Mouse (Mus musculus) hindbrain, embryonic 14.5 days (tissue): ENCODE data around the gene Usp16. TPM values are rescaled to one million over a fixed set of nuclear protein-coding genes. Genes with fewer than 3 reads are reported as not detected.

Experiments used
- ATAC-seq: fragments of 200-750 bp; cut with Nextera tagmentation; 2 replicates; pipeline ENCODE4 v1.8.0; 2017; ENCODE audit warnings: moderate number of reproducible peaks, mild to moderate bottlenecking, moderate TSS enrichment, moderate library complexity; ENCODE audit not compliant: low FRiP score
- DNase-seq: peaks from one replicate; pipeline ENCODE4 v3.0.0-alpha.2; 2015; ENCODE audit warnings: low spot score
- H3K27ac ChIP-seq: fragments of 300-500 bp; sonication (generic); 2 replicates; pipeline ENCODE4 v1.5.1; 2014; ENCODE audit warnings: mild to moderate bottlenecking, moderate library complexity
- H3K27me3 ChIP-seq: fragments of 300-500 bp; sonication (generic); 2 replicates; pipeline ENCODE4 v1.6.1; 2014; ENCODE audit warnings: mild to moderate bottlenecking, low read length, mixed read lengths; ENCODE audit not compliant: control insufficient read depth, insufficient read depth
- H3K36me3 ChIP-seq: fragments of 300-500 bp; sonication (generic); replicated peaks from 2 replicates; pipeline ENCODE4 v1.6.1; 2014; ENCODE audit not compliant: control insufficient read depth, insufficient read depth
- H3K4me1 ChIP-seq: fragments of 300-500 bp; sonication (generic); replicated peaks from 2 replicates; pipeline ENCODE4 v1.6.1; 2014; ENCODE audit warnings: antibody characterized with exemption, low read length, mixed read lengths; ENCODE audit not compliant: control insufficient read depth, insufficient read depth
- H3K4me2 ChIP-seq: fragments of 300-500 bp; sonication (generic); replicated peaks from 2 replicates; pipeline ENCODE4 v1.6.1; 2014; ENCODE audit warnings: mild to moderate bottlenecking, moderate library complexity
- H3K4me3 ChIP-seq: fragments of 300-500 bp; sonication (generic); replicated peaks from 2 replicates; pipeline ENCODE4 v1.5.1; 2014; ENCODE audit warnings: mild to moderate bottlenecking, low read length
- H3K9ac ChIP-seq: fragments of 300-500 bp; sonication (generic); 2 replicates; pipeline ENCODE4 v1.6.1; 2014
- H3K9me3 ChIP-seq: fragments of 300-500 bp; sonication (generic); 2 replicates; pipeline ENCODE4 v1.6.1; 2016; ENCODE audit warnings: low read length; ENCODE audit not compliant: control insufficient read depth
- WGBS: fragments of 180-500 bp; shearing (Covaris S2); extraction: QIAGEN DNeasy Blood & Tissue Kit; methylation state at CpG from one replicate; pipeline ENCODE4 v1.1.7; 2014; 5-methylcytosine and 5-hydroxymethylcytosine counted together
- polyA plus RNA-seq: library from polyadenylated mRNA; unstranded; fragments of >200 nt; fragmentation: Nextera tagmentation; extraction: Ambion mirVana; gene quantifications from 2 replicates; pipeline ENCODE4 v1.2.1, GENCODE M21; 2014

The Usp16 gene
- polyA plus RNA-seq, 1 experiment from 2014 or later: 52.1 TPM

- H3K9ac ChIP-seq: no peak overlapping the region
- no peaks in the 10 kb centered on the region for H3K9me3 ChIP-seq
- peaks cover 21% of the 10 kb centered on the region for H3K36me3 ChIP-seq
- H3K4me3 ChIP-seq: no peak overlapping the region
- 93% methylated on average over 6 of the region's 6 CpGs for WGBS
- no peak overlapping the region for H3K27ac ChIP-seq
- H3K27me3 ChIP-seq: no peaks in the 10 kb centered on the region
- DNase-seq: no peak
- peaks cover 16% of the 10 kb centered on the region for H3K4me1 ChIP-seq
- ATAC-seq: no peak
- H3K4me2 ChIP-seq: no peak overlapping the region
Measured at GRCm38 (mm10) chr16:87497171-87497570, 42.7 kb downstream of the Usp16 start.

DNA sequence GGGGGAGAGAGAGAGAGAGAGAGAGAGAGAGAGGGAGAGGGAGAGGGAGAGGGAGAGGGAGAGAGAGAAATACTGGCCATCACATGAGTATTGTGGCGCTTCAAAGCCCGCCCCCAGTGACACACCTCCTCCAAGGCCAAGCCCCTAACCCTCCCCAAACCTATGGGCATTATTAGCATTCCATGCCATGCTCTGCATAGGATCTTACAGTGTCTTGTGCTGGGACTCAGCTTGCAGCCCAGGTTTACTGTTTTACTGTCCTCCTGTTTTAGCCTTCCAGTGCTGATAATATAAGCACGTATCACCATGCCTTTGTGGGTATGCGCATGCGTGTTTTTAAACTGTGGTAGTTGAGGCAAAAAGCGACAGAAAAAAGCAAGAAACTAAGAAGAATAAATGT lies 45.1 kb downstream of the Usp16 start:
- H3K36me3 ChIP-seq: no peaks in the 10 kb centered on the region
- peaks cover 9% of the 10 kb centered on the region for H3K4me1 ChIP-seq
- no peak overlapping the region for H3K4me3 ChIP-seq
- no peak overlapping the region for H3K27ac ChIP-seq
- 70% methylated on average over 6 of the region's 6 CpGs for WGBS
- H3K9me3 ChIP-seq: no peaks in the 10 kb centered on the region
- no peaks in the 10 kb centered on the region for H3K27me3 ChIP-seq
- no peak for ATAC-seq
- no peak overlapping the region for H3K9ac ChIP-seq
- DNase-seq: no peak
- no peak overlapping the region for H3K4me2 ChIP-seq

DNA sequence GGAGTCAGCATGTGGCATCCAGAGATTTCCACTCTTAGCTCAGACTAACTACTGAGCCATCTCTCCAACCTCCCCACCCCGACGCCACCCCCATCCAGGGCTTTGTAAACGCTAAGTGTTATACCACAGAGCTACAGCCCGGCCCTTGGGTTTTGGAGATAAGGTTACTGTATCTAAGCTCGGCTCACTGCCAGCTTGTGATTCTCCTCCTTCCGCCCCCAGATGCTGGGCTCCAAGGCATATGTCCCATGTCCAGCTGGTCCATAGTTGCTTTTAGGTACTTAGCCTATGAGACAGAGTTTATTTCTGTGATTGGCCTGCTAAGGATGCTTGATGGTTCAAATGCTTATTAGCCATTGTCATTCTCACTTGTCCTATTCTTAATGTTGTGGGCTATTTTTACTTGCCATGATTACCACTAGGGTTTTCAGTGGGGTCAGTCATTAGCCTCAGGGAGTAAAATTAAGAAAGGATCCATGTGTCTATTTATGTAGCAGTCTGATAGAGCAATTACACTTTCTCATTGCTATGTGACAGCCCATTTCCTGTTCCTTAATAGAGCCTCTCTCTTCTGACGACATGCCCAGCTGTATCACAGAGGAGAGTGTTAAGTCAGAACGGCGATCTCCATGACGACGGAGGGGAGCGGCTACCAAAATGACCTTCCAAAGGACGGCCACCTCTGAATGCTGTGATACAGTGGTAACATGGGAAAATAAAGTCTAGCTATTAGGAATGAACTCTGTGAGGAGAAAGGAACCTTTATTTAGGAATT lies 47.0 kb downstream of the Usp16 start:
- H3K27ac ChIP-seq: no peak overlapping the region
- no peaks in the 10 kb centered on the region for H3K36me3 ChIP-seq
- 0 out of 2 replicates have a peak, but pooled peaks have one; percentile 32 for ATAC-seq
- DNase-seq: no peak
- WGBS: 65% methylated on average over 13 of the region's 13 CpGs
- H3K27me3 ChIP-seq: no peaks in the 10 kb centered on the region
- peaks cover 4% of the 10 kb centered on the region; the same call in 1 of the 2 replicates for H3K4me1 ChIP-seq
- H3K9ac ChIP-seq: no peak overlapping the region
- no peaks in the 10 kb centered on the region for H3K9me3 ChIP-seq
- H3K4me3 ChIP-seq: no peak overlapping the region
- no peak overlapping the region for H3K4me2 ChIP-seq

- Histone ChIP-seq H3K4me1 (no peaks in the 10 kb centered on the region), H3K36me3 (no peaks in the 10 kb centered on the region), H3K9ac (no peak overlapping the region), H3K4me2 (no peak overlapping the region), H3K27me3 (no peaks in the 10 kb centered on the region), H3K27ac (no peak overlapping the region), H3K4me3 (no peak overlapping the region), H3K9me3 (no peaks in the 10 kb centered on the region)
- ATAC-seq: no peak
- 60% methylated on average over 5 of the region's 5 CpGs for WGBS
- no peak for DNase-seq
Measured at GRCm38 (mm10) chr16:87511706-87512105, 57.2 kb downstream of the Usp16 start.

DNA sequence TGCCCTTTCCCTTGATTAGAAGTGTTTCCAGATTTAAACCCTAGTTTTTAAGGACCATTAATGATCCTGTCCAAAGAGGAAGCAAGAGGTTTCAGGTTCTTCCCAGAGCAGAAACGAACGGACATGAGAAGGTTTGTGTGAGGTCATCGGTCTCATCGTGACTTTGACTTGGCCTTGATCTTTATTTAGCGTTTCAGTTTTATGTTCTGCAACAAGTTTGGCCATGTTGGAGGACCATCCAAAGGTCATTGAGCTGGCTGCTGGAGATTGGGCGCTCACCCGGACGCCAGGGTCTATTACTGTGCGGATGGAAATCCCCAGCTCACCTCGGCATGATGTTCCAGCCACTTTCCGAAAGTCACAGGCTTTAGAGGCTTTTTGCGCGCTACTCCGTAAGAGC lies 57.8 kb downstream of the Usp16 start:
- Histone ChIP-seq H3K27me3 (no peaks in the 10 kb centered on the region), H3K9me3 (no peaks in the 10 kb centered on the region), H3K9ac (no peak overlapping the region), H3K4me2 (no peak overlapping the region), H3K27ac (no peak overlapping the region), H3K4me3 (no peak overlapping the region), H3K4me1 (no peaks in the 10 kb centered on the region), H3K36me3 (no peaks in the 10 kb centered on the region)
- no peak for DNase-seq
- ATAC-seq: no peak
- 95% methylated on average over 14 of the region's 14 CpGs for WGBS

- Histone ChIP-seq H3K4me1 (no peaks in the 10 kb centered on the region), H3K9me3 (no peaks in the 10 kb centered on the region), H3K27ac (no peak overlapping the region), H3K4me3 (no peak overlapping the region), H3K27me3 (no peaks in the 10 kb centered on the region), H3K4me2 (no peak overlapping the region), H3K36me3 (no peaks in the 10 kb centered on the region), H3K9ac (no peak overlapping the region)
- ATAC-seq: no peak
- WGBS: 94% methylated on average over 5 of the region's 5 CpGs
- no peak for DNase-seq
Measured at GRCm38 (mm10) chr16:87524228-87524627, 69.7 kb downstream of the Usp16 start.

GRCm38 (mm10) chr16:87527553-87528249 lies 73.2 kb downstream of the Usp16 start:
- no peaks in the 10 kb centered on the region for H3K4me1 ChIP-seq
- ATAC-seq (no peak), DNase-seq (no peak)
- H3K9ac ChIP-seq: no peak overlapping the region
- no peak overlapping the region for H3K4me2 ChIP-seq
- H3K27me3 ChIP-seq: no peaks in the 10 kb centered on the region
- H3K27ac ChIP-seq: no peak overlapping the region
- H3K4me3 ChIP-seq: no peak overlapping the region
- H3K36me3 ChIP-seq: no peaks in the 10 kb centered on the region
- WGBS: 61% methylated on average over 8 of the region's 8 CpGs
- no peaks in the 10 kb centered on the region for H3K9me3 ChIP-seq

- no peak overlapping the region for H3K4me2 ChIP-seq
- no peaks in the 10 kb centered on the region for H3K4me1 ChIP-seq
- H3K4me3 ChIP-seq: no peak overlapping the region
- no peaks in the 10 kb centered on the region for H3K36me3 ChIP-seq
- no peak overlapping the region for H3K27ac ChIP-seq
- DNase-seq (no peak), ATAC-seq (no peak)
- no peak overlapping the region for H3K9ac ChIP-seq
- WGBS: 78% methylated on average over 10 of the region's 10 CpGs
- no peaks in the 10 kb centered on the region for H3K27me3 ChIP-seq
- H3K9me3 ChIP-seq: no peaks in the 10 kb centered on the region
Measured at GRCm38 (mm10) chr16:87528755-87529154, 74.3 kb downstream of the Usp16 start.
